Mouse (Mus musculus) CD4-positive, CD25-positive, alpha-beta regulatory T cell, adult 9 weeks (primary cell): Measurements from ENCODE around the gene 4833427G06Rik. TPM values are rescaled to one million over a fixed set of nuclear protein-coding genes. Genes with fewer than 3 reads are reported as not detected.

Experiments used
- polyA plus RNA-seq: library from polyadenylated mRNA; unstranded; fragments of 100-300 nt; shearing (Covaris generic); gene quantifications from one replicate; pipeline ENCODE4 v1.2.1, GENCODE M21; 2017

Gene 4833427G06Rik
- not detected for polyA plus RNA-seq

DNA sequence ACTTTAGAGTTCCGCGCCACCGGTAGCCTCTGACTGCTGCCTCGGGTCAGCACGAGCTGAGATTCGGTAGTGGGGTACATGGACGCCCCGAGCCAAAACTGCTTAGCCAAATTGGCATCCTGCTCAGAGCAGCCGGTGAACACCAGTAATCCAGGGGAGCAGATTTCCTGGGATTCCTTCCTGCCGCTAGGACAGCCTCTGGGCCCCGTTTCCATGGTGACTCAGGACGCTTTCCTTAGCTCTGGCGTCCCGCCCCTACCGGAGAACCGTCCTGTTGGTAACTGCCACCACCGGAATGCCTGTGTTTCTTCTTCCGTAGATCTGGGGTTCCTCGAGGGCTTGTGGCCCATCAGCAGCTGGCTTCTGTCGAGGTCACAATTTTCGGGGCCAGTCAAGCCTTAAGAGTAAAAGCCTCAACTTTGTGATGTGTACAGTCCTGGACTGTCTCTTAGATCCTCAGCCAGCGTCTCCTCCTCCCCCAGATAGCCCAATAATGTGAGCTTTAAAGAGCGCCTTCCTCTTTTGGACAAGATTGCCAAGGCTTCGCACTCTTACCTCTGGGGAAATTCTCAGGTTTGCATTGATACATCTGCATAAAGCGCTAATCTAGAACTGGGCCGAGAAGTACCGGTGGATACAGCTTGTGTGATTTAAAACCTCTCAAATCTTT is at the start of gene 4833427G06Rik:
Gene 4833427G06Rik, minus strand, starts transcription at position 323 of the 670 bp plus-strand sequence.

DNA sequence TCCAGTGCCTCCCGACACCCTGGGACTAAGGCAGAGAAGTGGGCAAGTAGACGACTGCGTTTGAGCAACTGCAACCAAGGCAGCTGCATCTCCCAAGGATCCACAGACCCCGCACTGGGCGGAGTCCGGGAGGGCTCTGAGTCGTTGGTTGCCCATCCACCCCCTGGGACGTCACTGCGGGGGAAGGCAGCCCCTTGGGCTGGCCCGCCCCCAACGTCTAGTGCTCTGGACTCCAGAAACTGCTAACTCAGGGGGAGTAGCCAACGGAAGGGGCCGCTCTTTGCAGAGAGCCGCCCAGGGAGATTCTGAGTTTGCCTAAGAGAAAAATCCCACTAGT is 24.9 kb downstream of the 4833427G06Rik start, which contains the start of gene Layn:
Gene Layn, minus strand, starts transcription at position 116 of the 337 bp plus-strand sequence.

DNA sequence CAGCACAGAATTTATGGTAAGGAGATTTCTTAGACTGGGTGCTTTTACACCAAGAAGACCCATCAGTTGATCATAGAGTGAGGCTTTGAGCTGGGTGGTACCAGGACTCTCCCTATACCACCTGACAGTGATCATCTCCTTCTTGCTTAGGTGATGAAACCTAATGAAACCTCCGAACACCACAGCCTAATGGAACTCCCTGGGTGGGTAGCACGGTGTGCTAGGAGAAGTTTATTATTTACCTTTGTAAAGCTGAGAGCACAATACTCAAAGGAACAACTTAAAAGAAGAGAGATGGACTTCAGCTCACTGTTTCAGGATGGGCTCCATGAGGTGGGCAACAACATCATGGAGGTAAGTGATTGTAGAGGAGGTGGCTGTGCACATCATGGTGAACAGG is 41.3 kb downstream of the 4833427G06Rik start, which contains the start of gene Btg4:
Gene Btg4, plus strand, starts transcription at position 301 of the 400 bp plus-strand sequence.

Other genes with a start within 250 kb of the 4833427G06Rik start
- 13.7 TPM for gene Sik2, start 93.0 kb downstream of the 4833427G06Rik start, polyA plus RNA-seq
- not detected for gene Btg4, start 41.2 kb downstream of the 4833427G06Rik start, polyA plus RNA-seq
- gene Layn, start 25.0 kb downstream of the 4833427G06Rik start, polyA plus RNA-seq: not detected
- 0.05 TPM for gene Gm32742, start 63.4 kb upstream of the 4833427G06Rik start, polyA plus RNA-seq
- gene Pou2af1, start 111.6 kb upstream of the 4833427G06Rik start, polyA plus RNA-seq: 17.1 TPM
- gene Colca2, start 176.5 kb upstream of the 4833427G06Rik start, polyA plus RNA-seq: 0.51 TPM
- not detected for gene 1810046K07Rik, start 226.8 kb upstream of the 4833427G06Rik start, polyA plus RNA-seq